Mouse (Mus musculus) megakaryocyte, embryonic 14.5 days (primary cell): ENCODE measurements around the gene Rc3h1.

Experiments used
- FLI1 ChIP-seq: IDR thresholded peaks from 2 replicates; pipeline ENCODE4 v1.6.1; 2012; ENCODE audit warnings: low read length, inconsistent platforms, mixed read lengths
- GATA1 ChIP-seq: IDR thresholded peaks from 3 replicates; pipeline ENCODE4 v1.6.1; 2012; ENCODE audit warnings: mixed read lengths, low read length, inconsistent platforms, borderline replicate concordance

GRCm38 (mm10) chr1:160863027-160863426, 43.2 kb upstream of the Rc3h1 start:
- no peak for TF ChIP-seq GATA1
- no peak for TF ChIP-seq FLI1
